Mouse (Mus musculus): Measurements from ENCODE around the gene Mboat7. TPM values are rescaled to one million over a fixed set of nuclear protein-coding genes. Genes with fewer than 3 reads are reported as not detected.
A peak's percentile ranks its signal among the peaks of the same experiment; 100 is the strongest.

Gene Mboat7
- total RNA-seq, 2 experiments from 2014 or later: 22.9 to 23.1 TPM

GRCm38 (mm10) chr7:3645488-3646025, 47.8 kb downstream of the Mboat7 start:
- intact Hi-C loops (cut with DNase I): loop anchor here (2.0 kb wide), 2 partner anchors 17 to 47 kb away; partner anchors contain the start of genes Mboat7 and Tsen34
- no peak for DNase-seq

GRCm38 (mm10) chr7:3644672-3645487, 48.4 kb downstream of the Mboat7 start, which contains the start of gene Cnot3:
Gene Cnot3 (plus strand): TSS chr7:3645268.
- DNase-seq: peak; percentile 94 to 95
- intact Hi-C loops (cut with DNase I): loop anchor here (2.0 kb wide), 1 partner anchor 48 kb away; the partner anchor contains the start of genes Mboat7 and Tsen34

DNA sequence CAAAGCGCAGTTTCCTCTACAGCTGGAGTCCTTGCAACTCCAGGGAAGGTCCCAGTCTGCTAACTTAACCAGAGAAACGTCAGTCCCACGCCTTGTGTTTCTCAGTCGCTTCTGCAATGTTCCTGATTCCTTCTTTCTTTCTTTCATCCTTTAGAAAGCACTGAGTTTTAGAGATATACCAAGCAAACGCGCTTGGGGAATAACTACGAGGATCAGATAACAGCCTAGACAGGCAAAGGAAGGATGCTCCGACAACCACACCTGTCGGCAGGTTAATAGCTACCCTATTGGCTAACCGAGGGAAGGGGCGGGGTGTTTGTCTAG, 49.0 kb downstream of the Mboat7 start:
- no peak for DNase-seq
- intact Hi-C loops (cut with DNase I): loop anchor here (2.0 kb wide), 1 partner anchor 48 kb away; the partner anchor contains the start of genes Mboat7 and Tsen34

DNA sequence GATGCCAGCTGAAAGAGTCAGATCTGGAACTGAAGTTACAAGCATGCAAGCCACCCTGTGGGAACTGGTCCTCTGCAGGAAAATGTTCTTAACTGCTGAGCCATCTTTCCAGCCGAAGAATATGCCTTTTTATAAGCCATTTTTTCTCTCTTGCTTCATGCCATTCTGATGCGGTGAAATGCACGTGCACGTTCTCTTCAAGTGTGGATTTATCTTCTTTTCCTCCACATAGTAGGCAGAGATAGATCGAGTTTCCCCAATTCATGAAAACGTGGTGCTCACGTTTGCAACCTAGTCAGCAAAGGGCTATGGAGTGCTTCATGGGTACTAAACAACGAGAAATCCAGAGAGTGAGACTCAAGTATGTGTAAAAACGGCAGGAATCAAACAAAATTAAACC, 49.5 kb downstream of the Mboat7 start:
- no peak for DNase-seq
- intact Hi-C loops (cut with DNase I): loop anchor here (2.0 kb wide), 1 partner anchor 49 kb away; the partner anchor contains the start of genes Mboat7 and Tsen34

DNA sequence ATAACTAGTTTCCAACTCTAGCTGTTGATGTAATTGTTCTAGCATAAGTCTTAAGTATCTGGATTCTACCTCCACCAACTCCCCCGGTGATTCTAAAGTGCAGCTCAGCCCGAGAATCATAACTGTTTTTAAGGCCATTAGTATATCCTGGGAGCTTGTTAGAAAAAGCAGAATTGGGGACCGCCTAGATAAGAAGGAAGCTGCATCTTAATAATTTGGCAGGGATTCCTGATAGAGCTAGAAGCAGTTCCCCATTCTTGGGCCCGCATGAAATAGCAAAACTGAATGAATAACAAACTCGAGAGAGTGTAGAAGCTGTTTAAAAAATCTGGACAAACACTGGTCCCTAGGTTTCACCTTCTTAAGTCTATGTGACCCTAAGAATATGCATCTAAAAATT, 49.9 kb downstream of the Mboat7 start:
- intact Hi-C loops (cut with DNase I): no loop called here

GRCm38 (mm10) chr7:3630478-3630815, 62.9 kb downstream of the Mboat7 start:
- intact Hi-C loops (cut with DNase I): loop anchor here (5.0 kb wide), 1 partner anchor 72 kb away; the partner anchor contains the start of gene Rps9

More for the DNA sequence above, 49.9 kb downstream of the Mboat7 start:
- DNase-seq: no peak

GRCm38 (mm10) chr7:3629543-3630477, 63.5 kb downstream of the Mboat7 start, which contains the start of the genes Tfpt and Prpf31:
Gene Tfpt (minus strand): TSS chr7:3629929.
Gene Prpf31 (plus strand): TSS chr7:3629985.
- peak; percentile 89 to 91 for DNase-seq
- intact Hi-C loops (cut with DNase I): loop anchor here (1.0 to 5.0 kb wide), 2 partner anchors 13 to 72 kb away; partner anchors contain the start of genes Ndufa3 and Rps9

More at GRCm38 (mm10) chr7:3630478-3630815, 62.9 kb downstream of the Mboat7 start:
- no peak for DNase-seq

GRCm38 (mm10) chr7:3629030-3629429, 64.3 kb downstream of the Mboat7 start:
- intact Hi-C loops (cut with DNase I): loop anchor here (1.0 kb wide), 1 partner anchor 12 kb away; the partner anchor contains the start of gene Ndufa3
- no peak for DNase-seq

Small RNA genes lying within 50 kb of the gene (microRNA-seq; reads per million reads assigned to microRNA genes)
- gene Mir3572: 4.0 to 5.4 reads per million in 2 experiments

Other genes starting within 250 kb of the Mboat7 start
- gene Tarm1, start 190.9 kb downstream of the Mboat7 start, total RNA-seq (2021): not detected
- under 1 TPM; 0.19 to 0.34 TPM for gene Oscar, start 77.4 kb downstream of the Mboat7 start, total RNA-seq (2021)
- gene Ndufa3, start 76.2 kb downstream of the Mboat7 start, total RNA-seq (2021): 1,000 to 10,000 TPM; 1,807 to 1,867 TPM
- 10 to 100 TPM; 15.1 to 16.9 TPM for gene Tfpt, start 63.6 kb downstream of the Mboat7 start, total RNA-seq (2021)
- 10 to 100 TPM; 22.5 to 26.5 TPM for gene Prpf31, start 63.5 kb downstream of the Mboat7 start, total RNA-seq (2021)
- gene Cnot3, start 48.3 kb downstream of the Mboat7 start, total RNA-seq (2021): 10 to 100 TPM; 30.4 to 34.1 TPM
- 1 to 10 TPM; 8.5 to 9.6 TPM for gene Leng1, start 27.7 kb downstream of the Mboat7 start, total RNA-seq (2021)
- gene Tmc4, start 16.0 kb downstream of the Mboat7 start, total RNA-seq (2021): 1 to 10 TPM; 1.1 to 2.0 TPM
- 10 to 100 TPM; 68.0 to 85.6 TPM for gene Tsen34, start 660 bp downstream of the Mboat7 start, total RNA-seq (2021)
- gene Rps9, start 10.5 kb upstream of the Mboat7 start, total RNA-seq (2021): 100 to 1,000 TPM; 628 to 698 TPM
- gene Pirb, start 26.9 kb upstream of the Mboat7 start, total RNA-seq (2021): 1 to 10 TPM; 1.1 to 1.4 TPM
- gene Gm15448, start 132.2 kb upstream of the Mboat7 start, total RNA-seq (2021): under 1 TPM in 1 of 2 experiments, not detected in 1; 0.20 TPM
- under 1 TPM in 1 of 2 experiments, not detected in 1; 0.41 TPM for gene Pira2, start 151.5 kb upstream of the Mboat7 start, total RNA-seq (2021)
- not detected for gene Gm14548, start 204.6 kb upstream of the Mboat7 start, total RNA-seq (2021)
- under 1 TPM; 0.19 to 0.24 TPM for gene Lilra6, start 222.0 kb upstream of the Mboat7 start, total RNA-seq (2021)